Comparison of ENCODE assay signal across 7 mouse cellular contexts in genomic region chr8:110726893-110727292, GRCm38 (mm10). TPM values are rescaled to one million over a fixed set of nuclear protein-coding genes. Genes with fewer than 3 reads are reported as not detected.
A peak's percentile ranks its signal among the peaks of the same experiment; 100 is the strongest.
DNase-seq lines count a peak whose midpoint lies in the region; ATAC-seq and TF ChIP-seq lines count a peak whose summit lies in the region.

No protein-coding gene starts in this region.

- H3K9me3 ChIP-seq in forebrain, embryonic 12.5 days = no peaks in the 10 kb centered on the region
- no peaks in the 10 kb centered on the region for H3K9me3 ChIP-seq in hindbrain, embryonic 13.5 days
- no peaks in the 10 kb centered on the region for H3K9me3 ChIP-seq in lung, postnatal 0 days (ENCODE audit: low read length)

- peak; percentile 45; the same call in 1 of the 2 replicates for TF ChIP-seq CTCF in spleen, adult 2 months (IDR thresholded peaks at IDR 0.05; ENCODE audit: extremely low read depth, insufficient read depth, insufficient read length, insufficient replicate concordance)
- peak; percentile 90 for TF ChIP-seq CTCF in lung, postnatal 0 days (IDR thresholded peaks at IDR 0.05)

- H3K4me1 ChIP-seq in spleen, adult 2 months (ENCODE audit: control insufficient read depth, insufficient read depth, insufficient read length) = no peaks in the 10 kb centered on the region
- peaks cover 53% of the 10 kb centered on the region for H3K4me1 ChIP-seq in forebrain, embryonic 12.5 days
- peaks cover 49% of the 10 kb centered on the region for H3K4me1 ChIP-seq in hindbrain, embryonic 13.5 days (replicated peaks)
- peaks cover 19% of the 10 kb centered on the region; the same call in 1 of the 2 replicates for H3K4me1 ChIP-seq in lung, postnatal 0 days (ENCODE audit: insufficient read depth, low read depth, low read length)

- WGBS in spleen, adult 2 months = 27% methylated on average over 18 of the region's 18 CpGs
- 7% methylated on average over 18 of the region's 18 CpGs for WGBS in forebrain, embryonic 12.5 days
- 7% methylated on average over 18 of the region's 18 CpGs for WGBS in hindbrain, embryonic 13.5 days
- WGBS in lung, postnatal 0 days = 18% methylated on average over 18 of the region's 18 CpGs

- H3K27me3 ChIP-seq in spleen, adult 2 months (ENCODE audit: control insufficient read depth, insufficient read depth, low read length) = peaks cover 1% of the 10 kb centered on the region; the same call in 1 of the 2 replicates
- H3K27me3 ChIP-seq in forebrain, embryonic 12.5 days = no peaks in the 10 kb centered on the region; the same call in 1 of the 2 replicates
- no peaks in the 10 kb centered on the region for H3K27me3 ChIP-seq in hindbrain, embryonic 13.5 days
- H3K27me3 ChIP-seq in lung, postnatal 0 days (replicated peaks; ENCODE audit: insufficient read depth, low read length) = no peaks in the 10 kb centered on the region

- no peak for TF ChIP-seq EP300 in lung, postnatal 0 days (IDR thresholded peaks at IDR 0.05)

- no peak overlapping the region for H3K4me2 ChIP-seq in forebrain, embryonic 12.5 days
- no peak overlapping the region for H3K4me2 ChIP-seq in hindbrain, embryonic 13.5 days
- no peak overlapping the region for H3K4me2 ChIP-seq in lung, postnatal 0 days (replicated peaks; ENCODE audit: low read depth, low read length)

- no peak overlapping the region for H3K4me3 ChIP-seq in spleen, adult 2 months (ENCODE audit: extremely low read depth, insufficient read depth, insufficient read length)
- H3K4me3 ChIP-seq in forebrain, embryonic 12.5 days (replicated peaks) = no peak overlapping the region
- H3K4me3 ChIP-seq in hindbrain, embryonic 13.5 days = no peak overlapping the region
- H3K4me3 ChIP-seq in lung, postnatal 0 days (ENCODE audit: low read depth, low read length) = no peak overlapping the region

- H3K27ac ChIP-seq in spleen, adult 2 months (ENCODE audit: insufficient read depth, low read length) = no peak overlapping the region
- H3K27ac ChIP-seq in forebrain, embryonic 12.5 days = 0 out of 2 replicates have a peak overlapping the region, but pooled peaks have one; percentile 5
- H3K27ac ChIP-seq in hindbrain, embryonic 13.5 days = no peak overlapping the region
- H3K27ac ChIP-seq in lung, postnatal 0 days (ENCODE audit: low read length) = no peak overlapping the region

- H3K36me3 ChIP-seq in spleen, adult 2 months (ENCODE audit: control insufficient read depth, insufficient read depth, low read length) = no peaks in the 10 kb centered on the region
- H3K36me3 ChIP-seq in forebrain, embryonic 12.5 days (replicated peaks) = peaks cover 46% of the 10 kb centered on the region
- H3K36me3 ChIP-seq in hindbrain, embryonic 13.5 days = peaks cover 74% of the 10 kb centered on the region
- peaks cover 37% of the 10 kb centered on the region for H3K36me3 ChIP-seq in lung, postnatal 0 days (ENCODE audit: insufficient read depth, low read length)

- no peak overlapping the region for H3K9ac ChIP-seq in forebrain, embryonic 12.5 days
- peak overlapping the region; percentile 61 for H3K9ac ChIP-seq in hindbrain, embryonic 13.5 days
- H3K9ac ChIP-seq in lung, postnatal 0 days (replicated peaks; ENCODE audit: low read depth) = no peak overlapping the region

- TF ChIP-seq POLR2A in spleen, adult 2 months (IDR thresholded peaks at IDR 0.05; ENCODE audit: low read depth, low read length) = no peak

- no peak for DNase-seq in spleen, adult 2 months (ENCODE audit: low read depth in 1 of 2, low spot score in 2 of 2)
- DNase-seq in spleen, postnatal 36 days (ENCODE audit: low spot score in 2 of 2) = no peak
- peak; percentile 63 to 76 for DNase-seq in adrenal gland, postnatal 36 days
- peak; percentile 57 for DNase-seq in lung, postnatal 0 days (ENCODE audit: low spot score)
- DNase-seq in retina, postnatal 1 day = peak; percentile 86

- ATAC-seq in forebrain, embryonic 12.5 days (ENCODE audit: low FRiP score) = peak; percentile 28
- peak; percentile 12; the same call in 1 of the 2 replicates for ATAC-seq in hindbrain, embryonic 13.5 days (ENCODE audit: low FRiP score)
- no peak for ATAC-seq in lung, postnatal 0 days

RNA-seq across cellular contexts. Expression of gene Mtss1l, which starts 5.6 kb away (rescaled TPM):
- 34.8 and 39.4 TPM in 2 replicates for polyA plus RNA-seq in spleen, adult 2 months (2012; rRNA removed)
- total RNA-seq in adrenal gland, postnatal 36 days (2021) = 10 to 100 TPM; 20.8 to 23.1 TPM
- polyA plus RNA-seq in forebrain, embryonic 12.5 days (2016; fragmentation: Nextera tagmentation; extraction: Ambion mirVana) = 8.9 and 10.0 TPM in 2 replicates
- polyA plus RNA-seq in hindbrain, embryonic 13.5 days (2015; fragmentation: Nextera tagmentation; extraction: Ambion mirVana) = 19.0 and 20.4 TPM in 2 replicates
- polyA plus RNA-seq in lung, postnatal 0 days (2015; fragmentation: Nextera tagmentation; extraction: Ambion mirVana) = 13.8 and 16.6 TPM in 2 replicates

Comparison
In these comparisons a context has a peak if more than half of its experiments do, and no peak if none do; other contexts are left out.
1. DNase-seq: peak in adrenal gland, postnatal 36 days (2 of 2), lung, postnatal 0 days (single experiment) and retina, postnatal 1 day (single experiment); none in spleen, adult 2 months (0 of 2) and spleen, postnatal 36 days (0 of 2).